Mouse (Mus musculus): ENCODE measurements around the gene Itpkb.
A peak's percentile ranks its signal among the peaks of the same experiment; 100 is the strongest.

GRCm38 (mm10) chr1:180328794-180329665, 1.3 kb upstream of the Itpkb start:
- TF ChIP-seq CTCF (IDR thresholded peaks at IDR 0.05; ENCODE audit: low read depth) (peak; percentile 65), EP300 (optimal IDR thresholded peaks at IDR 0.05) (no peak)
